Mouse (Mus musculus) adipocyte (in vitro differentiated cells): ENCODE results near the gene Grxcr1.

Source experiments
- DNase-seq: peaks from one replicate; pipeline ENCODE4 v3.0.0-alpha.2; 2016; ENCODE audit warnings: low spot score

Gene Grxcr1

DNA sequence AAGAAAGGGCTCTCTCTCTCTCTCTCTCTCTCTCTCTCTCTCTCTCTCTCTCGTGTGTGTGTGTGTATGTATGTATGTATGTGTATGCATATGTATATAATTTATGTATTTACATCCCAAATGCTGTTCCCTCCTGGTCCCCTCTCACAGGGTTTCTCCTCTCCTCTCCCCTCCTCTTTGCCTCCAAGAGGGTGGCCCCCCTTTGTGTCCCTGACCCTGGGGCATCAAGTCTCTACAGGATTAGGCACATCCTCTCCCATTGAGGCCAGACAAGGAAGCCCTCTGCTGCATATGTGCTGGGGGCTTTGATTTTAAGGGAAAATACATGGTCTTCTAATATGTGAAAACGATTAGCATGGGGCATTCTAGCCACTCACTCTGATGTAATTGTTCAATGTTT is 61.5 kb downstream of the Grxcr1 start:
- no peak for DNase-seq

DNA sequence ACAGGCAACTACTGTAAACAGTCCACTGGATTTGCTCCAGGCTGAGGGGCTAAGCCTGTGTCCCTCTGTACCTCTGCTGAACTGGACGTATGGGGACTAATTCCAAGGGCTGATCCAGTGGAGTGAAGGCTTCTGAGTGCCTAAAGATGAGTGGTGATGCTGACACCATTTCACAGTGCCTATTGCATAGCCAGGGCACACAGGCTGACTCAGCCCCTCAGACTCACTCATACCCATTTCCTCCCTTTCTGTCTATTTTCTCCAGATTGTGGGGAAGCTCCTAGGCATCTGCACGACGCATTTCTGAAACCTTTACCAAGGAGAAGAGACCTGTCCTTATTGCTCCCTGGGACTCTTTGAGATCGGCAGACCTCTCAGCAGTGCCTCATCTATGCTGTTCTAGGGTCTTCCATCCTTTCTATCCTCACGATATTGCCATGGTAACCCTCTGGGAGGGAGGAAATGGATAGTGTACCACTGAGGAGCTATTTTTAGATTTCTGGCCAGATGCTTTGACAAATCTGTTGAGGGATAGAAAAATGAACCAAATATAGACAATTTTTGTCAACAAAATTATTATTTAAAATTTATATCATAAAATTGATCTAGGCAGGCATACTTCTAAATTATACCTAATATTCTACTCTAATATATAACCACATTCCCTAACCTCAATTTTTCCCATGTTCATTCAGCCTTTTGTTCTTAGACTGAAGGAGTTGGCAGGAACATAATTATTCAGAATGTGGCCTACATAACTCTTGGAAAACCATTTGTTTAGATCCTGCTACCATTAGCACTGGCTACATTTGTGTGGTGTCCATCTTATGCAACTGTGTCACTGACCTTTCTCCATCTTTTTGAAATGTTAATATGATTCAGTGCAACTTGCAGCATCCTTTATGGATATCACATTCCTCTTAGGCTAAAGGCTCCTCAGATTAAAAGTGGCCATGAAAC is 66.3 kb downstream of the Grxcr1 start:
- DNase-seq, result no peak

DNA sequence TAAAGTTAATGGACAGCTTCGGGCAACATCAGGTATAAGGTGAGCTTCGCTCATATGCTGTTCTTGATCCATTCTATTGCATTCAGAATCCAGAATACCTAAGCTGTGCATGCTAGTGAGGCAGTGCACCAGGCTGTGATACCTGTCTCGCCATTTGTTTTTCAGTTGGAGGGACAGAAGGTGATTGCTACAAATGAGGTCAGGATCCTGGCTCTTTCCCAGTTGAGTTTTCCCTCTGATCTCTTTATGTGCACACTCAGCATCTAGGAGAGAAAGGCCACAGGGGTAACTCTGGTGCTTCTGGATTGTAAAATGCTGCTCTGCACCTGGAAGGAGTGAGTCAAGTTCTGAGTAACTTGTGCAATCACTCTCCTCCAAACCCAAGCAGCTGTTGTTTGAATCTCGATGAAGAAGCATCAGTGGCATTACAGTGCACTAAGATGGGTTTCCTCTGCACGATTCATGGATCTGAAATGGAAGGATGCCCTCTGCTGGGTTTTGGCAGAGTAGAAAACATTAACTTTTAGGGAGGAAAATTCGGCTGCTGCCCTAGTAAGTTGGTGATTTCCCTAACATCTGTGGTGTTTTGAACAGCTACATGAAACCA is 80.9 kb downstream of the Grxcr1 start:
- DNase-seq, result no peak

DNA sequence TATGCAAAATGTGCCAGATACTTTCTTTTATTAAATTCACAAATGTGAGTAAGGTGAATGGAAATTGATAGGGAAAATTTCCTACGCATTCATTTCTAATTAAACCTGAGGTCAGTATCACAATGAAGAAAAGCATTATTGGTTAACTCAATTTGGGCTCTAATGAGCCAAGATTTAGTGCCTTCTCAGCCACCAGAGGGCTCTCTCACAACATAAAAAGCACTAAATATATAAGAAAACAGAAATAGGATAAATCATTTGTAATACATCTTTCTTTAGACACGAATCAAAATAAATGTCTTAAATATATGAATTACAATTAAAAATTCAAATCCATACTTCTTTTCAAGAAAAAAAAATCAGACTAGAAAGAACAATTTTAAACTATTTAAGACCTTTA is 89.2 kb downstream of the Grxcr1 start:
- peak; percentile 23 for DNase-seq

DNA sequence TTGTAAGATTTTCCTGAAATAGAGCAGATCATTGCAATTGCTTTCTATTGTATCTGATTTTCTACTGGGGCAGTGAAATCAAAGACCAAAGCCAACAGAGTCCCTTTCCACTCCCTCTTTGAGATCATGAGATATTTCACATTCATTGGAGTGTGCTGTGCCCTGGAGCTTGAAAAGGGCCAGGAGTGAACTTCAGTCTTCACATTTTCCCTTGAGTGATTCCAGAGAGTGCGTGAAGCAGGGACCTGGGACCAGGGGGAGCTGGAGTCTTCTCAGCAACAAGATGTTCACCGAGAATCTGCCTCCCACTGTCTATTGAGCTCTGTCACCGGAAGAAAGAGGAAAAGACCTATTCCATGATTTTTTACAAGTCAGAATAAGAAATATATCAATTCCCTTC is 91.2 kb downstream of the Grxcr1 start:
- DNase-seq, result no peak

DNA sequence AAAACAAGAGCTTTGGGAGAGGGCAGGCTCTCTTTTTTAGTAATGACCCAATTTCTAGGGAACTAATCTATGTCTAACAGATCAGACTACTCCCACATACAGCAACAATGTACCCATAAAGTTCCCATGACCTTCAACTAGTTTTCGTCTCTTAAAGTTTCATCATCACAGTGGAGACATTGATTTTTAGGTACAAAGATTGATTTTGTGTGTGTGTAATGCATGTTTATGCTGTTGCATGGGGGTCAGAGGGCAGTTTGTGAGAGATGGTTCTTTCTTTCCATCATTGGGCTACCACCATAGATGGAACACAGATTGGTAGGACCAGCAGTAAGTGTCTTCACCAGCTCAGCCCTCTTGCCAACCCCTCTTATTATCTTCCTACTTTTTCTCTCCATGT is 93.8 kb downstream of the Grxcr1 start:
- no peak for DNase-seq

DNA sequence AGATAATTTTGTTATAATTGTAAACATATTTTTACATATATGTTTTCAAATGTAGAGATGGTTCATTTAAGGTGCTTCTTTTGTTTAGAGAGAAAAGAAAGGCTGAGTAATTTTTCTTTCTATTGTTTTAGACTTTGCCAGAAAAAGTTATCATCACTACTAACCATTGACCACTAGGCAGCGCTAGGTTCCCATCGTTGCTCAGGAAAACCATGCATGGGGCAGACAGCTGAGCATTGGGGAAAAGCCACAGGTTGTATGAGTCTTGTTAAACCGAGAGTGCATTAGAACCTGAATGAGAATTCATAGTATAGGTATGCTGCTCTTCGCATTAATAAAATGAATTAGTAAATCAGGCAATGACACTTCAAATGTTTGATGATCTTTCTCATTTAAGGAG is 96.8 kb downstream of the Grxcr1 start:
- no peak for DNase-seq

DNA sequence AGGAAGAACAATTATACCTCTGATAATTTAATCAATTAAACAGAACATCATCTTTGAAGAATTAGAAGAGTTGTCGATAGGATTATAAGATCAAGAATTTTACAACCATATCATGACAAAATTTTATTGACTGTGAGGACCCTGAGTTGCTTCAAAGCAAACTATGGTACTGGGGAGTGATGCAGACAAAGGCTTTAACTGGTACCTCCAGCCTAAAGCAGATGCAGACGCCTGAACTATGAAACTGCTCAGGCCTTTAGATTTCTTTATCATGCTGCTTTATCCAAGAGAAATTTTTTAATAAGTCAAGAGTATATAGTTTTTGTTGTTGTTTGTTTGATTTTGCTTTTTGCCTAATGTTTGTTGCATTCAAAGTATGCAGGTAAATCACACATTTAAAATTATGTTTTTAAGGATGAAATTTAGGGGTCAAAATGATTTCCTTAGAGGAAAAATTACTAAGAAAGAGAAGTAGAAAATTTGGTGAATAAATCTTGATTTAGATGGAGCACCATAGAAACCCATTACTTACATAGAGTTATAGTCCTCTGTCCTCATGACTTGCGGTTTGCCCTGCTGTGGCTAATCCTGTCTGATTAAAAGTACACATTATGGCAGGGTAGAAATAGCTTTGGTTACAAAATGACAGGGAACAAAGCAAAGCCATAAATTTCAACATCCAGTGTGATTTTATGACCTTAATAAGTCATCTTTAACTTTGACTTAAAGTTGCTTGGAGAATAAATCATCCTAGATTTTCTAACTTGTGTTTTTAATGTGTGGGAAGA is 97.4 kb downstream of the Grxcr1 start:
- DNase-seq, result no peak

DNA sequence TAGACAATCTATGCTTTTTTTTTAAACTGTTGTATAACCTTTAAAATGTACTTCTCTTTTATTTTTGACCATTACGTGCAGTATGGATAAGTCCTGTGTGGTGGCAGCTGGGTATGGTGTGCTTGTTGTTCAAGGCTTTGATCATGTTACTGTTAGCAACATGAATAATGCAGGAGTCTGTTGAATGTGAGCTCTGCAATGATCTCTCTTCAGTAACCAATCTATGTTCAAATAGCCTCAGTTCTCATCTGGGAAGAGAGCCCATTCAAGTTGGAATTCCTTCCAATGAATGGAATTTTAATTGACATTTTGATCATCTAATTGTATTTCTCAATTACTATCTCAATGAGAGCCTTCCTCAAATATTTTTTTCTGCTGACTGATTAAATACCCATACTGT is 115.2 kb downstream of the Grxcr1 start:
- no peak for DNase-seq

DNA sequence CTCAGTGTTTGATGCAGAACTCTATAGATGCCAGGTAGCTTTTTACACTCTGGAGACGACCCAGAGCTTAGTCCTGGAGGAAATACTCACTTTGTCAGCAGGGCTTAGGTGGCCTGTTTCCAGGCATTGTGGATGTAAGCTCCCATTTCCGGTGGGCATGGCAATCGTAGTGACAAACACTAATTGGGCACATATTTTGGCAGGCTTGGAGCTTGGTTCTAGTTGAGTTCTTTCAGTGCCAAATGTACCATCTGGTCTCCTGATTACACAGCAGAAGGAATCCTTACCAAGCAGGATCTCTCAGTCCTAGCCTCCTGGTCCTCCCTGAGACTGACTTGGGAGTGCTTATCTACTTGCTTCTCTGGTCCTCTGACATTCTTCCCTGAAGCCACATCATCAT is 118.3 kb downstream of the Grxcr1 start:
- no peak for DNase-seq

DNA sequence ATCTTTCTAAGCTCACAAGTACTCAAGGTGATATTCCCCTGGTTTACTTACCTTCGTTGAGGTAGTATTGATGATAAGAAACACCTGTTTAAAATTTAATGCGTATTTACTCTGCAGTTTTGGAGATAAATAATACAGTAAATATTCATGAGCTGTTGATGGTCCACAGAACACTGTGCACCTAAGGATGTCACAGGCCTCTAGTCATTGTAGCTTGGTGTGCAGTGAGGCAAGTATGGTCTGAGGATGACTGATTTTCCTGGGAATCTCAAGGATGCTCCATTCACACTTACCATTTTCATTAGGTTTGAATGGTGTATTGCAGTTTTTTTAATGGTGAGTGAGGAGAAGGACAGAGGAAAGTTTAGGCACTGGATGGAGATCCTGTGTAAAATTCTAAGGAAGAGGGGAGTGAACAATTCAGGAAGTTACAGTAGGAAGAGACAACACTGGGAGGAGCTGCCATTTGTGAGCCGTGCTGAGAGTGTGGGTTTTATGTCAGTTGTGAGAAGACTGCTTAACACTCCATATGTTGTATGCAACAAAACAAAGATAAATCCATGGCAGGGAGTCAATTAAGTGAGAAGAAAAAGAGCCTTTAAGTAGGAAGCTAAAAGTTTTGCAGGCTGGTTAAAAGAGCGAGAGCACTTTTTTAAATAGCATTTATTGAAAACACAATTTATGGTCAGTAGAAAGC is 118.9 kb downstream of the Grxcr1 start:
- DNase-seq, result no peak

DNA sequence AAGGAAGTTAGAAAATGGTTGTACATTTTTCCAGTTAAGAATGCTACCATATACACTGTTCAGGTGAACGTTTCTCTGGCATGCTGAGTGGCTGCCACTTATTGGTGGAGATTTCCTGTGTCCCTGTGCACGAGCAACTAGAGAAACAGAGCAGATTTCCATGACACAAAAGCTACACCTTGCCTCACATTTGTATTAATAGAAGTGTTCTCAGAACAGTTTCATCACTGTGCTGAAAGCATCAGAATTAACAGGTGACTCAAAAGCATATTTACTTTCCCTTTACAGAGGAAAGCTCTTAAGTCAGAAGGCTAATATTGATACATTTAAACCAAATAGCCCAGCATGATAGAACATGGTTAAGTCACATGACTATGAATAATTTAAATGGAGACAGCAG is 130.9 kb downstream of the Grxcr1 start:
- no peak for DNase-seq

DNA sequence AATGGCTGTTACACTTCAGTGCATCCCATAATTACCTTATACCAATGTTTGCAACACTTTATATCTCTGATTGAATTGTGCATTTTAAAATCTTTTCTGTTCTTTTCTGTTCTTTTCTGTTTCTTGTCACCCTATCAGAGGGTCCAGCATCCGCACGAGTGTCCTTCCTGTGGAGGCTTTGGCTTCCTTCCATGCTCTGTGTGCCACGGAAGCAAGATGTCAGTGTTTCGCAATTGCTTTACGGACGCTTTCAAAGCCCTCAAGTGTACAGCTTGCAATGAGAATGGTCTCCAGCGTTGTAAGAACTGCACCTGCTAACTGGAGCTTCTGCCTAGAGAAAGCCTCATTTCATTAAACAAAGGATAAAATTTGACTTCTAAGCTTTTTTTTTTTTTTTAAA is 134.3 kb downstream of the Grxcr1 start:
- DNase-seq, result no peak
